Mouse (Mus musculus) testis, adult 2 months (tissue): ENCODE results near the gene Ccr2.

Source experiments
- CTCF ChIP-seq: fragments of 200-500 bp; IDR thresholded peaks from 2 replicates; pipeline ENCODE4 v1.5.1; 2012; ENCODE audit warnings: low read depth, mild to moderate bottlenecking, inconsistent platforms, low read length, moderate library complexity; ENCODE audit not compliant: control insufficient read depth, insufficient read depth, insufficient replicate concordance
- POLR2A ChIP-seq: fragments of 200-500 bp; IDR thresholded peaks from 2 replicates; pipeline ENCODE4 v1.6.1; 2012; ENCODE audit warnings: low read depth, mild to moderate bottlenecking, inconsistent platforms, low read length, moderate library complexity; ENCODE audit not compliant: control insufficient read depth

DNA sequence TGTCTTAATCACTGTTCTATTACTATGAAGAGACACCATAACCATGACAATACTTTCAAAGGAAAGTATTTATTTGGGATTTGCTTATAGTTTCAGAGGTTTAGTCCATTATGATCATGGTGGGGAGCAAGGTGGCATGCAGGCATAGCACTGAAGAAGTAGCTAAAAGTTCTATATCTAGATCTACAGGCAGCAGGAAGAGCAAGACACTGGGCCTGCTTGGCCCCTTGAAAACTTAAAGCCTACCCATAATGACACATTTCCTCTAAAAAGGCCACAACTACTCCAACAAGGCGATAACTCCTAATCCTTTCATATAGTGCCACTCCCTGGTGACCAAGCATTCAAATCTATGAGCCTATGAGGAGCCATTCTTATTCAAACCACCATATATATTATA lies 10.2 kb downstream of the Ccr2 start:
- TF ChIP-seq CTCF (no peak), POLR2A (no peak)
